ENCODE assay signal across 25 mouse cellular contexts in the genomic region with DNA sequence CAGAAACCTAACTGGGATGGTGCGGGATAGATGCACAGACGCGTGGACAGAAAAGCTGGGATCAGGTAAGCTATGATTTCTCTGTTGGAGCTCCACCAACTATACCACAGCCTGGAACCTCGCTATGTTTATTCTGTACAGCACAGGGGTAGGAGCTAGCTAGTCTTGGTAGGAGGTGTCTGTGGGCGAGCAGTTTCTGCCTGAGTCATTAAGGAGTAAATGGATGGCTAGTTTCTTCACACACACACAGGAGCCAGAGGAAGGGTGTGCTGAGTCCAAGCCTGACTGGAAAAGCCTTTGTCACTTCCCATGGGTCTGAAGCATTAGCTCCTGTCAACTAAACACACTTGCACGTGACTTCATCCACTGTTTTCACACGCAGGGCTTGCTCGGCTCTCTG. TPM values are rescaled to one million over a fixed set of nuclear protein-coding genes. Genes with fewer than 3 reads are reported as not detected.
DNase-seq lines count a peak whose midpoint lies in the region; ATAC-seq and TF ChIP-seq lines count a peak whose summit lies in the region.
"Had no signal": no experiment of that assay in that cellular context is flagged by ENCODE, and none has a peak within 500 bp of the region (broad histone marks: within the 10 kb centered on the region; RNA-seq: fewer than 3 reads in every experiment).

No protein-coding gene starts in this region.

- H3K9me3 ChIP-seq in forebrain, embryonic 14.5 days (replicated peaks; ENCODE audit: control insufficient read depth, low read length): no peaks in the 10 kb centered on the region; the same call in 1 of the 2 replicates
- H3K9me3 ChIP-seq: embryonic facial prominence, embryonic 10.5 days; embryonic facial prominence, embryonic 12.5 days; forebrain, embryonic 10.5 days; forebrain, embryonic 12.5 days; forebrain, embryonic 15.5 days had no signal

- H3K9ac ChIP-seq in forebrain, embryonic 14.5 days (ENCODE audit: low read length): no peak overlapping the region
- H3K9ac ChIP-seq: embryonic facial prominence, embryonic 12.5 days; forebrain, embryonic 12.5 days; forebrain, embryonic 15.5 days; forebrain, postnatal 0 days had no signal

- peak; percentile 93 for ATAC-seq in frontal cortex, adult (ENCODE audit: low TSS enrichment)
- peak; percentile 89 for ATAC-seq in Patski
- no peak for ATAC-seq in forebrain, embryonic 14.5 days
- ATAC-seq: CD4-positive, CD25-positive, alpha-beta regulatory T cell, adult 4 months; forebrain, embryonic 15.5 days; forebrain, postnatal 0 days had no signal

- no peak overlapping the region for H3K27ac ChIP-seq in forebrain, embryonic 14.5 days (ENCODE audit: low read depth, low read length)
- H3K27ac ChIP-seq: embryonic facial prominence, embryonic 10.5 days; embryonic facial prominence, embryonic 12.5 days; forebrain, embryonic 10.5 days; forebrain, embryonic 12.5 days; forebrain, embryonic 15.5 days had no signal

- POLR2A ChIA-PET in Patski (lab: Charles Lee): interaction anchor here (0.7 kb wide), 1 partner anchor 27 kb away, joined by 5 read pairs; no protein-coding TSS in a partner anchor

- H3K4me2 ChIP-seq in forebrain, embryonic 14.5 days (ENCODE audit: low read length): no peak overlapping the region
- H3K4me2 ChIP-seq: embryonic facial prominence, embryonic 12.5 days; forebrain, embryonic 12.5 days; forebrain, embryonic 15.5 days had no signal

- H3K36me3 ChIP-seq in forebrain, embryonic 14.5 days (ENCODE audit: control insufficient read depth, insufficient read depth, low read length): no peaks in the 10 kb centered on the region
- H3K36me3 ChIP-seq: embryonic facial prominence, embryonic 10.5 days; embryonic facial prominence, embryonic 12.5 days; forebrain, embryonic 10.5 days; forebrain, embryonic 12.5 days; forebrain, embryonic 15.5 days; G1E had no signal

- in situ Hi-C loops in Patski (cut with MboI; ENCODE audit: low pct_unique_long_range_greater_than_20kb): no loop called here

- no peaks in the 10 kb centered on the region for H3K27me3 ChIP-seq in Patski
- no peaks in the 10 kb centered on the region for H3K27me3 ChIP-seq in forebrain, embryonic 14.5 days (replicated peaks; ENCODE audit: control insufficient read depth, insufficient read depth, low read length)
- H3K27me3 ChIP-seq: CH12.LX; embryonic facial prominence, embryonic 12.5 days; forebrain, embryonic 12.5 days; forebrain, embryonic 15.5 days had no signal

- CTCF ChIA-PET in Patski (lab: Charles Lee): interaction anchor here (0.8 to 1.3 kb wide), 3 partner anchors 35 to 189 kb away, joined by 3 to 4 read pairs (median 3); no protein-coding TSS in a partner anchor

- H3K4me3 ChIP-seq in forebrain, embryonic 14.5 days (ENCODE audit: low read depth, low read length): no peak overlapping the region
- H3K4me3 ChIP-seq: embryonic facial prominence, embryonic 10.5 days; embryonic facial prominence, embryonic 12.5 days; forebrain, embryonic 10.5 days; forebrain, embryonic 12.5 days; forebrain, embryonic 15.5 days had no signal

- DNase-seq in frontal cortex, postnatal 36 days (ENCODE audit: low spot score in 2 of 2): no peak
- DNase-seq in right cerebral cortex, adult 18-20 months: peak; percentile 20
- DNase-seq in right cerebral cortex, postnatal 4 days: no peak
- DNase-seq in Patski (ENCODE audit: low read depth, low spot score): peak; percentile 84
- peak; percentile 49 for DNase-seq in fibroblast of lung, adult 2 months (ENCODE audit: low read depth)
- no peak for DNase-seq in forebrain, embryonic 14.5 days (ENCODE audit: low spot score)
- DNase-seq: adrenal gland, adult 2 months; adrenal gland, postnatal 10 days; adrenal gland, postnatal 25 days; B cell, adult 2 months; cerebellum, adult 11-12 months; cerebellum, adult 2 months; cerebellum, adult 9-10 months; cerebellum, postnatal 10 days; cerebellum, postnatal 25 days; forebrain, postnatal 0 days had no signal

- TF ChIP-seq CTCF in Patski (IDR thresholded peaks at IDR 0.05): no peak

- 91% methylated on average over 8 of the region's 8 CpGs for WGBS in forebrain, embryonic 14.5 days

- peaks cover 8% of the 10 kb centered on the region for H3K4me1 ChIP-seq in forebrain, embryonic 14.5 days (ENCODE audit: control insufficient read depth, insufficient read depth, low read length)

RNA-seq across cellular contexts. Expression of gene Ubl3, which starts 53.1 kb away (rescaled TPM):
- polyA plus RNA-seq in Patski (2021): 131 TPM
- polyA plus RNA-seq in forebrain, embryonic 14.5 days (2014; fragmentation: Nextera tagmentation; extraction: Ambion mirVana): 76.2 and 88.9 TPM in 2 replicates

Comparison
In these comparisons a context has a peak if more than half of its experiments do, and no peak if none do; other contexts are left out.
1. DNase-seq: peak in right cerebral cortex, adult 18-20 months (single experiment), Patski (single experiment) and fibroblast of lung, adult 2 months (single experiment); none in frontal cortex, postnatal 36 days (0 of 2), right cerebral cortex, postnatal 4 days (single experiment) and forebrain, embryonic 14.5 days (single experiment).